Mouse (Mus musculus) megakaryocyte, embryonic 14.5 days (primary cell): ENCODE data around the gene A4gnt. TPM values are rescaled to one million over a fixed set of nuclear protein-coding genes. Genes with fewer than 3 reads are reported as not detected.

Source experiments
- H3K27me3 ChIP-seq: replicated peaks from 2 replicates; pipeline ENCODE3; 2012; ENCODE audit warnings: inconsistent platforms
- H3K36me3 ChIP-seq: replicated peaks from 2 replicates; pipeline ENCODE3; 2012; ENCODE audit warnings: low read length, inconsistent platforms, mixed read lengths
- H3K4me1 ChIP-seq: 2 replicates; pipeline ENCODE4 v1.6.1; 2012; ENCODE audit warnings: inconsistent platforms
- H3K4me3 ChIP-seq: replicated peaks from 2 replicates; pipeline ENCODE3; 2012; ENCODE audit warnings: moderate library complexity, mild to moderate bottlenecking, inconsistent platforms
- H3K9me3 ChIP-seq: 2 replicates; pipeline ENCODE4 v1.6.1; 2012; ENCODE audit warnings: inconsistent platforms
- FLI1 ChIP-seq: IDR thresholded peaks from 2 replicates; pipeline ENCODE4 v1.6.1; 2012; ENCODE audit warnings: low read length, inconsistent platforms, mixed read lengths
- GATA1 ChIP-seq: IDR thresholded peaks from 3 replicates; pipeline ENCODE4 v1.6.1; 2012; ENCODE audit warnings: mixed read lengths, low read length, inconsistent platforms, borderline replicate concordance
- polyA plus RNA-seq: library from polyadenylated mRNA; stranded (reverse); fragments of >175 nt; gene quantifications from 2 replicates; pipeline ENCODE4 v1.2.3, GENCODE M21; 2012; ENCODE audit warnings: low replicate concordance; ENCODE audit not compliant: insufficient read depth

Gene A4gnt
- polyA plus RNA-seq, 1 experiment = not detected

GRCm38 (mm10) chr9:99662887-99663286 lies 50.6 kb downstream of the A4gnt start:
- no peak for TF ChIP-seq GATA1
- no peak for TF ChIP-seq FLI1
- peaks cover 2% of the 10 kb centered on the region for H3K27me3 ChIP-seq
- no peaks in the 10 kb centered on the region for H3K4me1 ChIP-seq
- no peaks in the 10 kb centered on the region for H3K36me3 ChIP-seq
- H3K9me3 ChIP-seq = no peaks in the 10 kb centered on the region
- H3K4me3 ChIP-seq = no peak overlapping the region

GRCm38 (mm10) chr9:99667596-99667995 lies 55.3 kb downstream of the A4gnt start:
- Histone ChIP-seq H3K9me3 (peaks cover 18% of the 10 kb centered on the region), H3K36me3 (no peaks in the 10 kb centered on the region), H3K4me3 (no peak overlapping the region), H3K4me1 (no peaks in the 10 kb centered on the region; the same call in 1 of the 2 replicates), H3K27me3 (no peaks in the 10 kb centered on the region)
- no peak for TF ChIP-seq FLI1
- TF ChIP-seq GATA1 = no peak

DNA sequence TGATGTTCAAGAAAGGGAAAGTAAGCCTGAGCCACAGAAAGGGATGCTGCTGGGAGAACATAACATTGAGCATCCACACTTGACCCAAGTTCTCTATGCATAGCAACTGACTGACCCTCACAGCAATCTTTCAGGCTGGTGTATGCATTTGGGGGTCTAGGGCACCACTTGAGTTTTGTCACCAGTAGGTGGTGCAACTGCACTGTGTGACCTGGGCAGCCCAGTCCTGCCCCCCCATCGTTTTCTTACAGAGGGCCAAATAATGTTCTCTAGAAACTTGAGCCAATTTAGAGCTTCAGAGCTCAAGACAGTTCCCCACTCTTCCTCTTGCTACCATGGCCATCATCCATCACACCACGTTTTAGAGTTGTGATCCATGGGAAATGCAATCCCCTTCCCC lies 59.3 kb downstream of the A4gnt start:
- Histone ChIP-seq H3K36me3 (no peaks in the 10 kb centered on the region), H3K4me1 (no peaks in the 10 kb centered on the region; the same call in 1 of the 2 replicates), H3K4me3 (no peak overlapping the region), H3K27me3 (peaks cover 2% of the 10 kb centered on the region), H3K9me3 (peaks cover 18% of the 10 kb centered on the region)
- TF ChIP-seq GATA1 (no peak), FLI1 (no peak)

Other genes starting within 250 kb of the A4gnt start
- 0.09 TPM in 1 of 2 replicates, not detected in the other for gene Mras, start 175.1 kb upstream of the A4gnt start, polyA plus RNA-seq
- gene Nme9, start 161.0 kb upstream of the A4gnt start, polyA plus RNA-seq = not detected in 2 replicates
- gene Armc8, start 43.6 kb upstream of the A4gnt start, polyA plus RNA-seq = 1.1 TPM in 1 of 2 replicates, not detected in the other
- gene Dbr1, start 36.7 kb upstream of the A4gnt start, polyA plus RNA-seq = 12.1 and 13.5 TPM in 2 replicates
- 0.50 and 1.0 TPM in 2 replicates for gene Dzip1l, start 17.0 kb downstream of the A4gnt start, polyA plus RNA-seq
- gene Cldn18, start 104.8 kb downstream of the A4gnt start, polyA plus RNA-seq = not detected in 2 replicates